Mouse (Mus musculus) forebrain, postnatal 0 days (tissue): ENCODE results near the gene Bik. TPM values are rescaled to one million over a fixed set of nuclear protein-coding genes. Genes with fewer than 3 reads are reported as not detected.

Source experiments
- ATAC-seq: fragments of 200-750 bp; cut with Nextera tagmentation; 2 replicates; pipeline ENCODE4 v1.8.0; 2017; ENCODE audit warnings: mild to moderate bottlenecking, moderate library complexity
- DNase-seq: peaks from one replicate; pipeline ENCODE4 v3.0.0-alpha.2; 2015
- H3K27ac ChIP-seq: fragments of 300-500 bp; sonication (generic); 2 replicates; pipeline ENCODE4 v1.5.1; 2014; ENCODE audit warnings: low read depth, mild to moderate bottlenecking, antibody characterized with exemption, low read length, moderate library complexity, mixed read lengths
- H3K27me3 ChIP-seq: fragments of 300-500 bp; sonication (generic); 2 replicates; pipeline ENCODE4 v1.6.1; 2014; ENCODE audit warnings: mild to moderate bottlenecking, low read length, mixed read lengths; ENCODE audit not compliant: insufficient read depth
- H3K36me3 ChIP-seq: fragments of 300-500 bp; sonication (generic); 2 replicates; pipeline ENCODE4 v1.6.1; 2014; ENCODE audit warnings: mild to moderate bottlenecking, moderate library complexity; ENCODE audit not compliant: insufficient read depth
- H3K4me1 ChIP-seq: fragments of 300-500 bp; sonication (generic); 2 replicates; pipeline ENCODE4 v1.6.1; 2014; ENCODE audit warnings: antibody characterized with exemption; ENCODE audit not compliant: insufficient read depth
- H3K4me2 ChIP-seq: fragments of 300-500 bp; sonication (generic); 2 replicates; pipeline ENCODE4 v1.6.1; 2014; ENCODE audit warnings: low read depth, mild to moderate bottlenecking, moderate library complexity
- H3K4me3 ChIP-seq: fragments of 300-500 bp; sonication (generic); 2 replicates; pipeline ENCODE4 v1.5.1; 2014; ENCODE audit warnings: low read depth, low read length, mixed read lengths
- H3K9ac ChIP-seq: fragments of 300-500 bp; sonication (generic); 2 replicates; pipeline ENCODE4 v1.6.1; 2014; ENCODE audit warnings: mild to moderate bottlenecking
- H3K9me3 ChIP-seq: fragments of 300-500 bp; sonication (generic); 2 replicates; pipeline ENCODE4 v1.6.1; 2016; ENCODE audit warnings: low read length
- CTCF ChIP-seq: sonication (generic); IDR thresholded peaks from 2 replicates; pipeline ENCODE4 v1.5.1; 2016; ENCODE audit warnings: antibody characterized with exemption, control low read depth, low read depth
- WGBS: fragments of 180-500 bp; shearing (Covaris S2); extraction: QIAGEN DNeasy Blood & Tissue Kit; methylation state at CpG from one replicate; pipeline ENCODE4 v1.1.7; 2014; 5-methylcytosine and 5-hydroxymethylcytosine counted together
- polyA plus RNA-seq: library from polyadenylated mRNA; unstranded; fragments of >200 nt; fragmentation: Nextera tagmentation; extraction: Ambion mirVana; gene quantifications from 2 replicates; pipeline ENCODE4 v1.2.1, GENCODE M21; 2015
- total RNA-seq: library from RNA; depleted of rRNA; stranded (reverse); fragments of >200 nt; gene quantifications from 2 replicates; pipeline ENCODE4 v1.2.3, GENCODE M21; 2014

Bik gene
- total and polyA plus RNA-seq, 2 experiments from 2014 or later, result 0.33 TPM; not detected in 1

GRCm38 (mm10) chr15:83546029-83546428 lies 19.4 kb downstream of the Bik start:
- H3K9me3 ChIP-seq, result no peaks in the 10 kb centered on the region
- no peak for DNase-seq
- H3K27me3 ChIP-seq, result no peaks in the 10 kb centered on the region
- H3K4me2 ChIP-seq, result no peak overlapping the region
- H3K4me3 ChIP-seq, result no peak overlapping the region
- no peak for ATAC-seq
- 94% methylated on average over 7 of the region's 7 CpGs for WGBS
- H3K27ac ChIP-seq, result no peak overlapping the region
- H3K4me1 ChIP-seq, result no peaks in the 10 kb centered on the region
- H3K36me3 ChIP-seq, result peaks cover 52% of the 10 kb centered on the region
- no peak for TF ChIP-seq CTCF
- no peak overlapping the region for H3K9ac ChIP-seq

DNA sequence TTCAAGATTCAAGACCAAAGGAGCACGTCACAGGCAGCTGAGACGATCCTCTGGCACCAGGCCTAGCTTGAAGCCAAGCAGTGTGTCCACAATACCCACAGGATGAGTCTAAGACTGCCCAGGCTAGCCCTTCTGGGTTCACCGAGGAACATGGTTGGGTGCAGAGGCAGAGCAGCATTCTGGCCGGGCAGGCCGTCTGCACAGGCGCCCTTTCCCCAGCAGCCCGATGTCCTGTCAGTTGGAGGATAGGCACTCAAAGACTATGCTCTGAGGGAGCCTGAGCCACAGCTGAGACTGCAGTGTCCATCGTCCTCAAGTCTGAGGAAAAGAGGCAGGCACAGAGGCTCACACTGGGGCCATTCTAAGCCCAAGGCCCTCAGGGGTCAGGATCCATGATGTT lies 20.5 kb downstream of the Bik start:
- H3K4me3 ChIP-seq, result no peak overlapping the region
- no peaks in the 10 kb centered on the region for H3K27me3 ChIP-seq
- DNase-seq, result no peak
- H3K9ac ChIP-seq, result no peak overlapping the region
- no peak for TF ChIP-seq CTCF
- H3K36me3 ChIP-seq, result peaks cover 62% of the 10 kb centered on the region
- H3K9me3 ChIP-seq, result no peaks in the 10 kb centered on the region
- no peak overlapping the region for H3K27ac ChIP-seq
- H3K4me2 ChIP-seq, result no peak overlapping the region
- no peaks in the 10 kb centered on the region for H3K4me1 ChIP-seq
- WGBS, result 89% methylated on average over 8 of the region's 8 CpGs
- no peak for ATAC-seq

GRCm38 (mm10) chr15:83550137-83550536 lies 23.5 kb downstream of the Bik start:
- 96% methylated on average over 2 of the region's 2 CpGs for WGBS
- H3K9ac ChIP-seq, result no peak overlapping the region
- no peak overlapping the region for H3K4me3 ChIP-seq
- no peaks in the 10 kb centered on the region for H3K9me3 ChIP-seq
- TF ChIP-seq CTCF, result no peak
- no peak for ATAC-seq
- peaks cover 62% of the 10 kb centered on the region for H3K36me3 ChIP-seq
- no peaks in the 10 kb centered on the region for H3K27me3 ChIP-seq
- no peak overlapping the region for H3K4me2 ChIP-seq
- peaks cover 6% of the 10 kb centered on the region; the same call in 1 of the 2 replicates for H3K4me1 ChIP-seq
- no peak for DNase-seq
- H3K27ac ChIP-seq, result no peak overlapping the region

- peak; percentile 34 for TF ChIP-seq CTCF
- no peak overlapping the region for H3K4me2 ChIP-seq
- H3K36me3 ChIP-seq, result peaks cover 31% of the 10 kb centered on the region
- ATAC-seq (no peak), DNase-seq (no peak)
- H3K9ac ChIP-seq, result no peak overlapping the region
- H3K4me3 ChIP-seq, result no peak overlapping the region
- H3K27ac ChIP-seq, result no peak overlapping the region
- H3K4me1 ChIP-seq, result peaks cover 6% of the 10 kb centered on the region; the same call in 1 of the 2 replicates
- no peaks in the 10 kb centered on the region for H3K9me3 ChIP-seq
- no peaks in the 10 kb centered on the region for H3K27me3 ChIP-seq
Observed at GRCm38 (mm10) chr15:83553831-83554230, 27.2 kb downstream of the Bik start.

GRCm38 (mm10) chr15:83555161-83555974 lies 28.7 kb downstream of the Bik start:
- TF ChIP-seq CTCF, result no peak
- Histone ChIP-seq H3K9me3 (no peaks in the 10 kb centered on the region), H3K4me2 (peak overlapping the region; percentile 78), H3K9ac (peak overlapping the region; percentile 91), H3K4me1 (peaks cover 6% of the 10 kb centered on the region; the same call in 1 of the 2 replicates), H3K27me3 (no peaks in the 10 kb centered on the region), H3K4me3 (peak overlapping the region; percentile 86), H3K36me3 (peaks cover 17% of the 10 kb centered on the region), H3K27ac (peak overlapping the region; percentile 95)
- DNase-seq (peak; percentile 95), ATAC-seq (peak; percentile 96)
- WGBS, result under 1% methylated on average over 71 of the region's 74 CpGs

DNA sequence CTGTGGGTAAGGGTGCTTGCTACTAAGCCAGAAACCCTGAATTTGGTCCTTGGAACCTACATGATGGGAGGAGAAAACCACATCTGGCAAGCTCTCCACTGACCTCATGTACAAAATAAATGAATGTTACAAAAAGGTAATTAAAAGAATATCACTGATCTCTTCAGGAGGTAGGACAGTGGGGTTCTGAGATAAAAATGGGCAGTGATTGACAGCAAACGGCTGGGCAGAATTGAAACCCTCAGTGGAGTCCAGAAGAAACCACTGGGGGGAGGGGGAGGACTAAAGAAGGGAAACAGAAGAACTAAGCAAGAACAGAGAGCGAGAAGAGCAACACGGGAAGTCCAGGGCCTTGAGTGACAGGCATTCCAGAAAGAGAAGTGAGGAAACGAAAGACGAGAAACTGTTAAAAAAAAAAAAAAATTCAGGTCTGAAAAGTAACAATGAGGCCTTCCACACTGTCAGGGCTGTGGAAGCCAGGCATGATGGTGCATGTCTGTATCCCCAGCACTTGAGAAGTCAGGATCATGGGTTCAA lies 34.3 kb downstream of the Bik start:
- no peak overlapping the region for H3K9ac ChIP-seq
- no peak overlapping the region for H3K4me2 ChIP-seq
- peaks cover 7% of the 10 kb centered on the region; the same call in 1 of the 2 replicates for H3K27me3 ChIP-seq
- no peak overlapping the region for H3K4me3 ChIP-seq
- no peak overlapping the region for H3K27ac ChIP-seq
- no peaks in the 10 kb centered on the region for H3K36me3 ChIP-seq
- H3K4me1 ChIP-seq, result peaks cover 11% of the 10 kb centered on the region
- no peaks in the 10 kb centered on the region for H3K9me3 ChIP-seq
- WGBS, result 57% methylated on average over 5 of the region's 5 CpGs
- TF ChIP-seq CTCF, result no peak
- ATAC-seq, result no peak
- DNase-seq, result no peak

DNA sequence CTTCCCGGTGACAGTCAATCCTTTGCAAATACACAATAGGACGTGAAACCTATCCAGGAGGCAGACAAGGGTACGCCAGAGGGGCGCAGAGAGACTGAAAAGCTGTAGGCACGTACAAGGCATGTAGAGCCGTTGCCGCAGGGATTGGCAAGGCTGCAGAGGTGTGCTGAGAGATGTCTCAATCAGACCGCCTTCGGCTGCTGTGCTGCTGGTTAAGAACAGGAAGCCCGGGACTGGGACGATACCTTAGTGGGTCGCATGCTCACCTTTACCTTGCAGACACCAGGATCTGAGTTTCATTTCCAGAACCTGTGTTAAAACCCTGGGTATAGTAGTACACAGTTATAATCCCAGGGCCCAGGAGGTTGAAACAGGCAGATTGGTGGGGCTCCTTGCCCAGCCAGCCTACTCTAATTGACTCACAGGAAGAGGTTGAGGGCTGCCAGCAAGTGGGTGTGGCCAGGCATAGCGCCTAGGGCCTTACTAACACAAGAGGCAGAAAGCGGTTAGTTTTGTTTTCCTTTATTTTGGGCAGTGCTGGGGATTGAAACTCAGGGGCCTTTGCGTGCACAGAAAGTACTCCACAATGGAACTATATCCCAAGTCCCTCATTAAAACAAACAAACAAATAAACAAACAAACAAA lies 36.1 kb downstream of the Bik start:
- no peak overlapping the region for H3K27ac ChIP-seq
- peak overlapping the region; percentile 25; the same call in 1 of the 2 replicates for H3K4me3 ChIP-seq
- H3K4me2 ChIP-seq, result peak overlapping the region; percentile 58; the same call in 1 of the 2 replicates
- ATAC-seq, result peak; percentile 74
- peaks cover 7% of the 10 kb centered on the region; the same call in 1 of the 2 replicates for H3K27me3 ChIP-seq
- no peaks in the 10 kb centered on the region for H3K36me3 ChIP-seq
- no peak for TF ChIP-seq CTCF
- H3K4me1 ChIP-seq, result peaks cover 11% of the 10 kb centered on the region
- 22% methylated on average over 15 of the region's 15 CpGs for WGBS
- H3K9me3 ChIP-seq, result no peaks in the 10 kb centered on the region
- no peak overlapping the region for H3K9ac ChIP-seq
- peak; percentile 70 for DNase-seq
